Mouse (Mus musculus) embryo, embryonic 11.5 days (tissue): ENCODE data around the gene Cdk11b.

Source experiments
- DNase-seq: peaks from one replicate; pipeline ENCODE4 v3.0.0-alpha.2; 2012; ENCODE audit warnings: low read depth, low spot score

Cdk11b gene

DNA sequence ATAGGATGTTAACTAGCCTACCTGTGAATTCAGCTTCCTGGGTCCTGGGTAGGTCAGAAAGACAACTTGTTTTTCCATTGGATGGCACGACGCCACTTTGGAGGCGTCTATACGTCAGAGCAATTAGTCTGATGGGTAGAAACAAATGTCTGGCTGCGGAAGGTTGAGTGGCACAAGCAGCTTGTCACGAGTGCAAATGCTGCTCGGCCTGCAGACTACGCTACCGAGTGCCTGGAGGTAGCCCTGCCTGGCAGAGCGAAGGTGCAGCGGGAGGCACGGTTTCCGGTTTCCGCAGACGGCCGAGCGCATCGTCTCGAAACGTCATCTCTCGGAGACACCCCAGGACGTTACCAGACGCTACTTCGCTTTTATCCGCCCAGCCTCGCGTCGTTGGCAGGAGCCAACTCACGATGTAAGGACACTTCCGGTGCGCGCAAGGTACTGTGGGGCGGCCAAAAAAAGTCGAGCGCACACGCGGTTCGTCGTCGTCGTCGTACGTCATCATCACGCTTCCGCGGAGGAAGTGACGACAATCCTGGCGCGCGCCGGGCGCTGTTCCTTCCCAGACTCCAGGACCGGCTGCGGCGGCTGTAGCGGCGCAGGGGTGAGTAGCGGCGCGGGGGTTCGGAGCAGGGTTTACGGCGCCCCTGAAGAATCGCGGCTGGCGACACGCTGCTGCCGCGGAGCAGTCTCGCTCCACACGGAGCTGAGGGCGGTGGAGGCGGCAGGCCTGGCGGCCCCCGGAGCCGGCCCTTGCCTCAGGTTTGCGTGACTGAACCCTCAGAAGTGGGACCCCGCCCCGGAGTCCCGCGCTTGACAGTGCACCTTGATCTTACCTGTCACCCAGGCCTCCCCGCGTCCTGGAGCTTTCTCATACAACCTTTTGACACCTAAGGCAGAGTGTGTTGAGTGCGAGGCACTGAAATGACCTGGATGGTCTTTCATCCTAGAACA is at the start of gene Cdk11b:
Gene Cdk11b (plus strand): TSS at position 517 of the 954 bp plus-strand sequence.
- peak; percentile 98 for DNase-seq

DNA sequence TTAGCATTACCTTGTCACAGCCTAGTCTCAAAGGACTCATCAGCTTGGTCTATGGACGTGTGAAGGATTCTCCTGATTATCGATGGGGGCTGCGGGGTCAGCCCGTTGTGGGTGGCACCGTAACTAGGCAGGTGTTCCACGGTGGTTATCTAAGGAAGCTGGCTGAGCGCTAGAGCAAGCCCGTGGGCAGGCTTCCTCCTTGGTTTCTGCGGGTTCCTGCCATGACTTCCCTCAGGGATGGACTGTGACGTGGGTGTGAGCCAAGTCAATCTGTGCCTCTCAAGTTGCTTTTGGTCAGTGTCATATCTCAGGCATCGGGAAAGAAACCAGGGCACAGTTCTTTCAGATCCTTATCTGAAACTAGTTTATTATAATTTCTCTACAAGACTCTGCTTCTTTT is 49.7 kb upstream of the Cdk11b start:
- no peak for DNase-seq

DNA sequence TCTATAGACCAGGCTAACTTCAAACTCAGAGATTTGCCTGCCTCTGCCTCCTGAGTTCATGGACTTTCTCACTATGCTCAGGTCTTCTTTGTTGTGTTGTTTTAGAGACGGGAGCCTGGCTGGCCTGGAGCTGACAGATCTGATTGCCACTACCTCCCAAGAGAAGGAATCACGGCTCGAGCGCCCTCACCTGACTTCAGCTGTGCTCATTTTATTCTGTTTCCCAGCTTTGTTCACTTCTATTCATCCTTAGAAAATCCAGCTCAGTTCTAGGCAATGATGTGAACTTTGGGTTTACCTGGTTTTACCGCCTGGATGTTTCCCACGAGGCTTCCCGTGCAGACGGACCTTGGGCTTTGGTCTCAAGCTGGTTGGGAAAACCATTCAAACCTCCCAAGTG is 49.1 kb upstream of the Cdk11b start:
- no peak for DNase-seq

DNA sequence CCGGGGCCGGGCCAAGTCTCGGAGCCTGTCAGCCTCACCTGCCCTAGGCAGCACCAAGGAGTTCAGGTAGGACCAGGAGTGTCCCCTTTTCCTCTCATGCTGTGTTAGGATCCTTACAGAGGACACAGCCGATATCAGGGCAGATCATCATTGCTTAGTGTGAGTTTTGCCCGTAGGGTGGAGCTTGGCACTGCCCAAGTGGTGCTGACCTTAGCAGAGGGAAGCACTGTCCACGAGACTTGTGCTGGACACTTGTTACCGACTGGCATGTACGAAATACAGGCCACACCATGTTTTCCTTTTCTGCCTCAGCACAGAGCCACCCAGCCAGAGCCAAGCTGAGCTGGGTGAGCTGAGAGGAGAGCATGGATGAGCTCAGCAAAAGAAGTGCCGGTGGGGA is 47.5 kb upstream of the Cdk11b start:
- no peak for DNase-seq

DNA sequence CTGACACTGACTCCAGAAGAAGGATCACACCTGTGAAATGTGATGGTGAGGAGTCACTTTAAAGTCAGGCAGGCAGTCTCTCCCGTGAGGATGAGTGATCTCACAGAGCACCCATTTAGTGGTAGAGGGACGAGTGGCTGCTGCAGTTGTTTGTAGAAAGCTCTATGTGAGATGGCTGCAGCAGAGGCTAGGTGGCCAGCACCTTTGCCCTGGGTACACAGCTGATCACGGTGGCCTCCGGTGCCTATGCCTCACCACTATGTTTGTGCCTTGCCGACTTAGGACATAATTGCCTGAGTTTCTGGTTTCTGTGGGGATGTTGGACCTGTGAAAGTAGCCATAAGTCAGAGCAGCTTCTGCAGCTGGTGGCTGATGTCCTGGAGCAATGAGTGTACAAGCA is 46.9 kb upstream of the Cdk11b start:
- no peak for DNase-seq

DNA sequence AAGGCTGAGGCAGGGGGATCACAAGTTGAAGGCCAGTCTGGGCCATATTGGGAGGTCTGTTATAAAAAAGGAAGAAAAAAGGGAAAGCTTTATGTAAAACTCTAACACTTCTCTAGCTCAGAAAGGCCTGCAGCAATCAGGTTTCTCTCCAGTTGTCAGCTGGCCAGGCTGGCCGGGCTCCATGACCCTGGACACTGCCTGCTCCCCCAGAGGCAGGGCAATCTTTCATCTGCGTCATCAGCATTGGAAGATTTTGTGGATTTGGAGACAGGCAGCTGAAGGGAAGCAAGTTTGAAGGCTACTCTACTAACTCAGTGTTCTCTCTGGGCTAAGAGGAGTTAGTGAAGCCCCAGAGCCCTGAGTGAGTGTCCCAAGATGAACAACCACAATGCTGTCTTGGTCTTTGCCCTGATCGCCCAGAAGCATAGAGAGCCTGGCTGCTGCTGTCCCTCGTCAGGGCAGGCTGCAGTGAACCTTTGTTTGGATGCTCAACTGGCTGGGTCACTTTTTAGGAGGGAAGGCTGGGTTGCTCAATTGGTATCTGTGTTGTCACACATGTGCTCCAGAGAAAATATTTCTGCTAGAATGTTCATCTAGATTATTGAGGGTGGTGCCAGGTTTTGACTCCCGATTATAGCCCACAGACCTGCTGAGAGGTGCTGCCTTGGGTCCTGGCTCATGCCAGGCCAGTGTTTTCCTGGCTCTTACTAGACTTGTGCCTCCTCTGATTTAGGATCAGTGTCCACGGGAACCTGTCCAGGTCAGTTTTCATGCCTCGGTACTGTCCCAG is 46.1 kb upstream of the Cdk11b start:
- no peak for DNase-seq

DNA sequence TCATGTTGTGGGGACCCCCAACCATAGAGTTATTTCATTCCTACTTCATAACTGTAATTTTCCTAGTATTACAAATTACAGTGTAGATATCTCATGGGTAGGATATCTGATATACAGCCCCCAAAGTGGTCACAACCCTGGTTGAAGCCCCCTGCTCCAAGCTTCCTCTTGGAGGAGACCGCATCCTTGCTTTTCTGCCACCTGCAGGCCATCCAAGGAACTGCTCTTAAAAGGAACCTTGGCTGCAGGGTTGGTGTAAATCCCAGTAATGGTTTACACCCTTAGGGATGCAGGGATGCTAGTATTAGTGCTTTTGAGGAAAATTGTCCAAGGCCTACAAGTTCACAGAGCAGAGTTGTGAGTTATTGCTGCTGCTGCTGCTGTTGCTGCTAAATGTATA is 44.2 kb upstream of the Cdk11b start:
- DNase-seq, result peak; percentile 41

DNA sequence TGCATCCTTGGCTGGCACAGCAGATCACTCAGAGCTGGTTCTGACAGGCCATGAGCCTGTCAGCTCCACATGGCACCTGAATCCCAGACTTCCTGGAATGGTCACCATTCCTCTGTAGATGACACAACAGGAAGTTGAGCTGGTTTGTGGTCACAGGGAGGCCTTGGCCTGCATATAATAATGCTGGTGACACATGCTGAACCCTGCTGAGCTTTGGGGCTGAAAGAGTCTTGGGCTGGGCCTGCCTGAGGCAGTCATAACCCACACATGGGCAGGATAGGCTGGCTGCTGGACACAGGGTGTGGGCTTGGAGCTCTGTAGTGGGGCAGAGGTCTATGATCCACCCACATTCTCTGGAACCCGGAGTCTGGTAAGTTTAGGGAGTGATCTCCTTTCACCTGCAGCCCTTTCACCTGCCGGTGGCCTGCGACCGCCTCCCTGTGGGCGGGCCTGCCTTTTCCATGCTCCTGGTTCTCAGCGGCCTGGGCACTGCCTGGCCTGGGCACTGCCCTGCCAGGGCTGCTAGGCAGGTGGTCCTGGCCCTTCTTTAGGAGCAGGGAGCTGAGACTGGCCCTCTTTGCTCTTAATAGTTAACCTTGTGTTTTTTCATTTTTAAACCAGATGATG is 42.3 kb upstream of the Cdk11b start:
- no peak for DNase-seq

DNA sequence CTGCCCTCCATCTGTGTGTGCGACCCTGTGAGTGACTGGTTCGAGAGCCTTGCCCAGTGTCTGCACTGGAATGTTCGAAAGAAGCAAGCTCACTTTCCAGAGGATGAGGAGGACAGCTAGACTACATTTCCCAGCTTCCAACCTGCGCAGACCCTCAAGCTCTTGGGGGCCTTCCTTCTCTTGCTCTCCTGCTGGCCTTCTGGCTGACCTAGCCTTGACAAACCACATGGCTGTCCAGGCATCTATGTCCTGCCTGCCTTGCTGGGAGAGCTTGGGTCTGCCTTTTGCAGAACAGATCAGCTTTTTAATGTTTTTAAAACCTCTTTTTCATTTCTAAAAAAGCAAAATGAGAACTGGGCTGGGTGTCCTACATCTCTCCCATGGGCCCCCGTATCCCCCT is 35.3 kb upstream of the Cdk11b start:
- DNase-seq, result no peak

DNA sequence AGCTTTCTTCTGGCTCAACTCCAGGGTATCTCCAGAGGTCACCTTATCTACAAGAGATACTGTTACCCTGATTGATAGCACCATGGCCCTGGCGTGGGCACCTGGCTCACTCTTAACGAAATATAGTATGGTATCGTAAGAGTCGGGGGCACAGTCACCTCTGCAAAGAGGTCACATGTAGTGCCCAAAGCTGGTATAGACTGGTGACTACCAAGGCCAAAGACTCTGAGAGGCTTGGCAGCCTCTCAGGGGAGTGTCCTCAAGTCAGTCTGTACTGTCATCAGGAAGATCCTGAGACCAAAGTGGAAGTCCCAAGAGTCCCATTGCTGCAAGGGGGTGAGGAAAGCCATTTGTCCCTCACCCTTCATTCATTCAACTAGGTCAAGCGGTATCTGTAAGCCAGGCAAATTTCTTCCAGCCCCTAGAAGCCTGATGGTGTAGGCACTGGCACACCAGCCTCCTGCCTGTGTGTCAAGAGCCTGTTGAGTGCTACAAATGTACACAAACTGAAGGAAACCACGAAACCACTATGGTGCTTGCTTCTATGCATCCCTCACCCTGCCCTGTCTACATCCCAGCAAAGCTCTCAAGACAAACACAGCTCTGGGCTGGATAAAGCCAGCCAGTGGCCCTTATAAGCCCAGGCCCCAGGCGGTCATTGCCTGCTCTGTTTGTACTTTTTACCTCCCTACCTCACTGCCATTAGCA is 33.5 kb upstream of the Cdk11b start:
- no peak for DNase-seq

DNA sequence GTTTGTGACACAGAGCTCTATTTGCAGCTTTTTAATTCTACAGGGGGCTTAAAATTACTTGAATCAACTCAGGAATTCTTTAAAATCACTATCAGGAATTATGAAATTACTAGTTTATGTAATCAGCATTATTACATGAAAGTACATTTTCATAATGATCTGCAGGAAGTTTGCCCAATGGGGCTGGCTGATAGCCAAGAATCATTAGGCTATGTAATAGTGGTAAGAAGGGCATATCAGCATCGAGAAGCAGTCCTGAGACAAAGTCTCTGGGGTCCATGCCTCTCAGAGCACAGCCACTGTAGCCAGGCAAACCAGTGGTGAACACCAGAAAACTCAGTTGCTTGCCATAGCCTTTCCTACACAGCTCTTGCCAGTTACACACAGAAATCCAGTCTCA is 30.9 kb upstream of the Cdk11b start:
- DNase-seq, result no peak

DNA sequence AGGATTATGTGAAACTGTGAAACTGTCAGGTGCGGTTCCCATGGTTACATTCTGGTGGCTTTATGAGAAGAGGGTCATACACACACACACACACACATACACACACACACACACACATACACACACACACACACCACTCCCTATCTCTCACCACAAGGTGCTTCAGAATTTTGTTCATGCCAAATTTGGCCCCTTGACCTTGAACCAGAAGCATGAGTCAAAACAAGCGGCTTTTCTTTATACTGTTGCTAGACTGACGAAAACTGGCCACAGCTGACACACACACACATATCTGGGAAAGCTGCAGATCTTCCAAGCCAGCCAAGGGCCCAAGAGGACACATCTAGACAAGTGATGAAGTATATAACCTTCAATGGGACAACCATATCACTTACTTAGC is 28.9 kb upstream of the Cdk11b start:
- no peak for DNase-seq

DNA sequence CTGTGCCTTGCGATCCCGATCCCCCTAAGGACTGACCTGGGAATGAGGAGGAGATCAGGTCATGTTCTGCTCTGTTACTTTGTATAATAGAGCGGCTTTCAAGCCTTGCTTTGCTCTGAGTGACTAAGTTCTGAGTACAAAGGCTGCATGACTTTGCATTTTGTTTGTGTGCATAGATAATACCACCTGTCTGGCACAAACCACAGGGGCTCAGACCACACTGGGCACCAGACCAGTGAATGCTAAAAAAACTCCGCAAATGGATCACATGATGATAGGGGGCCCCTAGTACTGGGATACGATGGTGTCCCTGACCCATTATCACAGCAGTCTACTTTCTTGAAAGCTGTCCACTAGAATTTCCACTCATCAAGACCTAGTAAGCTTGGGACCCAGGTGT is 28.0 kb upstream of the Cdk11b start:
- no peak for DNase-seq

DNA sequence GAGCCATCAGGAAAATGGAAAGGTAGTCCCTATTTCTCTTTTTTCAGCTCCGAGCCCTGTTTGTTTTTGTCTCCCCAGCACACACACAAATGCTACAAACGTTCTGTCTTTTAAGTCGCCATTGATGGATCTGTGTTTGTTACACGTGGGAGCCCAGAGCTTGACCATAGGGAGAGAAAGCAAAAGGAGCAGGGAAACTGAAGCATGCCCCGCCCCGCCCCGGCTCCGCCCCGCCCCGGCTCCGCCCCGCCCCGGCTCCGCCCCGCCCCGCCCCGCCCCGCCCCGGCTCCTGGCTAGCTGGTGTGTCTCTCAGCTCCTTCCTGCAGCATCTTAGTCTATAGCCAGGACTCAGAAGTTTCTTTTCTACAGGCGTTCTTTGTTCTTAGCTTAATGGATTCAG is 26.1 kb upstream of the Cdk11b start:
- DNase-seq, result no peak

DNA sequence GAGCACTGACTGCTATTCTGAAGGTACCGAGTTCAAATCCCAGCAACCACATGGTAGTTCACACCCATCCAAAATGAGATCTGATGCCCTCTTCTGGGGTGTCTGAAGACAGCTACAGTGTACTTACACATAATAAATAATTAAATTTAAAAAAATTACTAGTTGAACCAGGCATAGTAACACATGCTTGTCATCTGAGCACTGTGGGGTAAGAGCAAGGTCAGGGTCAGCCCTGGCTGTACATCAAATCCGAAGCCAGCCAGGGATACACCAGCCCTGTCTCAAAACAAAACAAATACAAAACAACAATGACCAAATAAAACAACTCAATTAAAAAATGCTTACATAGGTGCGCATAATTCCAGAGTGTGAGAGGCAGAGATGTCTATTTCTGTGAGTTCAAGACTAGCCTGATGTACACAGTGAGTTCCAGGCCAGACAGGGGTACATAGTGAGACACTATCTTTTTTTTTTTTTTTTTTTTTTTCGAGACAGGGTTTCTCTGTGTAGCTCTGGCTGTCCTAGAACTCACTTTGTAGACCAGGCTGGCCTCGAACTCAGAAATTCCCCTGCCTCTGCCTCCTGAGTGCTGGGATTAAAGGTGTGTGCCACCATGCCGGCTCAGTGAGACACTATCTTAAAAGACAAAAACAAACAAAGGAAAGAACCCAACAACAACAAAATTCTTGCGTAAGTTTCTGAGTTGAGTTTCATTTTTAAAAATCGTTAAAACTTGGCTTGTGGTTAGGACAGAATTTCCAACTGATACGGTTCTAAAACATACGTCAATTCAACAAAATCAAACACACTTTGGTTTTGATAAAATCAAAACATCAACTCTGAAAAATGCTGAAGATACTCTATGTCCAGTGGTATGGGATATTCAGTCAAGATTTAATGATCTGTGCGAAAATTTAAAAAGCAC is 24.5 kb upstream of the Cdk11b start:
- DNase-seq, result no peak

DNA sequence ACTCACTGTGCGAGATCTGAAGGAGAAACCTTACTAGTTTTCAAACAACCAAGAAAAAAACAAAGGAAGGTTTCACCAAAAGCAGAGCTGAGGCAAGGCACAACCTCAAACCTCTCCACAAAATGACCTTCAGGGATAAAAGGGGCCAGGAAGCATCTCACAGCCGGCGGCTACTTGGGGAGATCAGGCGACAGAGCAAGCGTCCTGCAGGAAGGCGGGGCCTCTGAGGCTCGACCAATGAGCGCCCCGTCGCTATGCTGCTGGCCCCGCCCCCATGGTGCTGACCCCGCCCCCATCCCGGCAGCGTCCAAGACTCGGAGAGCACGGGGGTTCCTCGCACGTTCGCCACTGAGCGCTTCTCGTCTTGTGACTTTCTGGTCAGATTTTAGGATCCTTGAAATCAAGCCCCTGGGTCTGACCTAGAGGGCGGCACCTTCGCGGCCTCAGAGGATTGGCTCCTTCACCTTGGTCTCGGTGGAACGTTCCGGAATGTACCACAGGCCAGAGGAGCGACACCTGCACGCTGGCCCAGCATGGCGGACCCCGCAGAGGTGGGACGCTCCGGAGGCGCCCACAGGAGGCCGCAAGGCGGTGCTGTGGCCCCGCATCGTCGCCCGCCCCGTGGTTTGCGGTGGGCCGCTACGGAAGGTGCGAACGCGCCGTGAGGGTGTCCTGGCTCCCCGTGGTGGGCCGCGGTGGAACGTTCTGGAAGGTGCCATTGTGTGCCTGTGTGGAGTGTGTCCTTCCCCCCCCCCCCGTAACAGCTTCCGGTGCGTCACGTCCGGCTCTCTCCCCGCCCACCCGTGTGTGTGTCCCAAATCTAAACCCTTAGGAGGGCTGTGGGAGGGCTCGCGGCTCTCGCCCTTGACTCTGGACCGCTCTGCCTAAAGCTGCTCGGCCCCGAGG is 23.3 kb upstream of the Cdk11b start, which contains the start of gene Slc35e2:
Gene Slc35e2 (plus strand): TSS at position 326 of the 906 bp plus-strand sequence.
- DNase-seq, result peak; percentile 87

DNA sequence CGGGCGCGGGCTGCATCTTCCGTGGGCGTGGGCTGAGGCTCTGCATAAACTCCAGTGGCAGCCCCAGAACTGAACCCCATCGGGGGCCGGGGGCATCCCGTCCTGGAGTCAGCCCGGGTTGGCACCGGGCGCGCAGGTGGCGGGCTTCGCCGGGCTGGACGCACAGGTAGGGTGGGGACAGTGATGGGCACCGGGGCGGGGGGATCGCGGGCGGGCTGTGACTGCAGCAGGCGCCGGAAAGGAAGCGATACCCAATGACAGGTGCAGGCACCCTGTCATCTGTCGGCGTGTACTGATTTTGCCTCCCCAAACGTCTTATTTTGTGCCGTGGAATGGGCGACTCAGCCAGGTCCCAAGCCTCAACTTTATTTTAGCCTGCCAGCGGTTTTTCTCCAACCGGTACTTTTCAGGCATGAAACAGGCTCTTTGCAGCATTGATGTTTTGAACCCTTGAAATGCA is 22.6 kb upstream of the Cdk11b start:
- no peak for DNase-seq

DNA sequence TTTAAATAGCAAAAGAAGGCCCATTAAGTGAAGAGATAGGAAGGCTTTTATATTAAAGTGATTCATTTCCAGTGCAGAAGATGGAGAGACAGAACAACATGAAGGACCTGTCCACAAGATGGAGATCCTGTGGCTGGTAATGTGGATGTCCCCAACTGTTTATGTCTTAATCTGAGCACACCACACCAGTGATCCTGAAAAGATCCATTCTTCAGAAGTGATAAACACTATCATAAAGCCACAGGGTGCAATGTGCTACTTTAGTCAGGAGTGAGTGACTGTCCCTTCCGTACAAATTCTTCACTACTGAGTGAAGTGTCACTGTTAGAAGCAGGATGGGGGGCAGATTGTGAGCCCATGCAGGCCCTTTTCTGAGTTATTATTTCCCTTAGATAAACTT is 21.9 kb upstream of the Cdk11b start:
- DNase-seq, result no peak

DNA sequence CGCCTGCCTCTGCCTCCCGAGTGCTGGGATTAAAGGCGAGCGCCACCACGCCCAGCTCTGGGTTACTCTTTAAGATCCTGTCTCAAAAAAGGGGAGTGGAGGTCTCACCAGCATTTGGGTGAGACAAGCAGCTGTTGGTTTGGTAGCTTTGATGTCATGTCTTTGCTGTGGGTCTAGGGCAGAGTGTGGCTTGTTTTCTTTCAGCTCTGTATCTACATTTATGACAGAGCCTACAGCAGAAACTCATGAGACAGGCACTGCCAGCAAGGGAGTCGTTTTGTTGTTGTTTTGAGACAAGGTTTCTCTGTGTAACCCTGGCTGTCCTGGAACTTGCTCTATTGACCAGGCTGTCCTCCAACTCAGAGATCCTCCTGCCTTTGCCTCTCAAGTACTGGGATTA is 20.9 kb upstream of the Cdk11b start:
- no peak for DNase-seq
